Mouse (Mus musculus): ENCODE measurements around the gene Ift80.

- TF ChIP-seq CTCF (conservative IDR thresholded peaks at IDR 0.05; ENCODE audit: insufficient read depth, insufficient read length, low read depth, low read length) (no peak), POLR2A (IDR thresholded peaks at IDR 0.05; ENCODE audit: low read depth, low read length) (no peak)
Measured at GRCm38 (mm10) chr3:68949381-68949780, 55.0 kb downstream of the Ift80 start.

Data from kidney, adult 2 months (tissue).